Mouse (Mus musculus) retina, embryonic 14.5 days (tissue): ENCODE results near the gene Usp35.

Experiments used
- DNase-seq: peaks from one replicate; pipeline ENCODE4 v3.0.0-alpha.2; 2015; ENCODE audit warnings: low spot score

Usp35 gene

GRCm38 (mm10) chr7:97346111-97346821 lies 14.4 kb upstream of the Usp35 start:
- DNase-seq = no peak

- DNase-seq = no peak
Measured at GRCm38 (mm10) chr7:97345229-97345871, 13.5 kb upstream of the Usp35 start.

GRCm38 (mm10) chr7:97344655-97345054 lies 12.8 kb upstream of the Usp35 start:
- no peak for DNase-seq

- no peak for DNase-seq
Measured at GRCm38 (mm10) chr7:97342961-97343360, 11.1 kb upstream of the Usp35 start.

- DNase-seq = no peak
Measured at GRCm38 (mm10) chr7:97340907-97341849, 9.4 kb upstream of the Usp35 start.

DNA sequence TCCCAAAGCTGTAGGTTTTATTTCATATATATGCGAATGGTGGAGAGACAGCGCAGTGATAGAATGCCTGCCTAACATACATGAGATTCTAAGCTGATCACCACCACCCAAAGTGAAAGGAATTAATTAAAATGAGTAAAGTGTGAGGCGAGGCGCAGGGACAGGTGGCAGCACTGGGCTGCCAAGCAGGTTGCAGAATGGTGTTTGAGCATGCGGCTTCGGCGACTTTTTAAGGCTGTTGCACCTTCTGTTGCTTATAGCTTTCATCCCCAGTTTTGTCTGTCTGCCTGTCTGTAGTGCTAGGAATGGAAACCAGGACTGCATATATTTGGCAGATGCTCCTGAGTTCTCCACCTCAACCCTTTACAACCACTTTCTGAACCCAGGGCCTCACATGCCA lies 7.8 kb upstream of the Usp35 start:
- DNase-seq = no peak

- DNase-seq = no peak
Measured at GRCm38 (mm10) chr7:97338593-97338992, 6.8 kb upstream of the Usp35 start.

GRCm38 (mm10) chr7:97336678-97337077 lies 4.9 kb upstream of the Usp35 start:
- no peak for DNase-seq

DNA sequence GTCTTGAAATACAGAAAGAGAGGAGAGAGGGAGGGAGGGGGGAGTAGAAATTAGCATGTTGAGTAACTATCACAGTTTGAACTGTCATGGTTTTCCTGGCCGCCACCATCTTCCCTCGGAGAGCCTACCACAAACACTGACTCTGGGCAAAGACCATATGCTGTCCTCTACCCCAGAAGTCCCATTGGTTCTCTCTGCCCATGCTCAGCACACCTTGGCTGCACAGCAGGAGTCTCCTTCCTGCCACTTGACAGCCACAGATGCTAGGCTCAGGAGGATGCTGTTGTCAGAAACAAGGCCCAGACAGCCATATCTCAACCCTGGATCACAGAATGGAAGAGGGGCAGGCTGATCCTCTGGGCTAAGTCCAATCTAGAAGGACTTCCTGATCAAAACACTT lies 2.6 kb upstream of the Usp35 start:
- DNase-seq = no peak

DNA sequence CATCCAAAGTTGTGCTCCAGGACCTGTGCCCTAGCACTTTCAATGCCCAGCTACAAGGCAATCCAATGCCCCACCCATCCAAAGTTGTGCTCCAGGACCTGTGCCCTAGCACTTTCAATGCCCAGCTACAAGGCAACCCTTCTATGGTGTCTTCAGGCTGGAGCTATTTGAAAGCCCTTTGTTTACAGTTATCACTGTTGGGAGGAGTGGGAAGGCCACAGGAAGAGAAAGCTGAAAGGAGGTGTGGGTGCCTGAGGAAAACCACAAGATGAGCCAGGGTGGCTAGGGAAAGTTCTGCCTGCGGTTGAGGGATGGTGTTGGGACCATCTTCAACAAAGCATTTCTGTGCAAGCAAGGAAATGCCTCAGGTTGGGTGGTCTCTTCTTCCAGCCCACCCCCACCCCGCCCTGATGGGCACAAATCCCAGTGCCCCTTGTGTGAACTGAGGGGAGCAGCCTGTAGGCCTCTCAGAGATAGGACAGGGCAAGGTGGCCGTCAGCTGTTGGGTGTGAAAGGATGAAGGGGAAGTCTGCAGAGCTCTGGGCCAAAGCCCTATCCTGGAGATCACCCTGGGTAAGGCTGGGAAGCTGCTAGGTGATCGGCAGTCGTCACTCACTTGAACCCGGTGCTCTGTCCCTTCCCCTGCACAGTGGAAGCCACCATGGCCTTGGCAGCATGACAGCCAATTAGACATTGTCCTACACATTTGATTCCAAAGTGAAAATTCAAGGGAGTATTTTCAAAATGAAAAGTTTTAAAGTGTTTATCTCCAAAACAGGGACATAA lies 1.5 kb upstream of the Usp35 start:
- DNase-seq = no peak

GRCm38 (mm10) chr7:97332667-97333041 lies 834 bp upstream of the Usp35 start:
- no peak for DNase-seq

GRCm38 (mm10) chr7:97330931-97331645 lies 732 bp downstream of the Usp35 start:
- no peak for DNase-seq

DNA sequence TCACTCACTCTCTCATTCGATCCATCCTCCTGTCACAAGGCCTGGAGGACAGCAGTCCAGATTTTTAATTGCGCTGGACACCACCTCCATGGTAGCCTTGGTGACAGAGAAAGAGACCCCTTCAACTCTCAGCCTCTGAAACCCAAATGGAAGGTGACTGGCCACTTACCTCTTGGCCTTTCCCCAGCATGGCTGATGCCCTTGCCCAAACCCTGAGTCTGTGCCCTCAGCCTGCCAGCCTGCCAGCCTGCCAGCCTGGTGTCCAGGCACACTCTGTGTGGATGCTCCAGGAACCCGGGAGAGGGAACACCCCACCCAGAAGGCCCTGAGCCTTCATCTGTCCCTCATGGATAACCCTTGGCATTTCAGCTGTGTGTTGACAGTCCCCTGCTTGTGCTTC lies 2.1 kb downstream of the Usp35 start:
- DNase-seq = no peak

DNA sequence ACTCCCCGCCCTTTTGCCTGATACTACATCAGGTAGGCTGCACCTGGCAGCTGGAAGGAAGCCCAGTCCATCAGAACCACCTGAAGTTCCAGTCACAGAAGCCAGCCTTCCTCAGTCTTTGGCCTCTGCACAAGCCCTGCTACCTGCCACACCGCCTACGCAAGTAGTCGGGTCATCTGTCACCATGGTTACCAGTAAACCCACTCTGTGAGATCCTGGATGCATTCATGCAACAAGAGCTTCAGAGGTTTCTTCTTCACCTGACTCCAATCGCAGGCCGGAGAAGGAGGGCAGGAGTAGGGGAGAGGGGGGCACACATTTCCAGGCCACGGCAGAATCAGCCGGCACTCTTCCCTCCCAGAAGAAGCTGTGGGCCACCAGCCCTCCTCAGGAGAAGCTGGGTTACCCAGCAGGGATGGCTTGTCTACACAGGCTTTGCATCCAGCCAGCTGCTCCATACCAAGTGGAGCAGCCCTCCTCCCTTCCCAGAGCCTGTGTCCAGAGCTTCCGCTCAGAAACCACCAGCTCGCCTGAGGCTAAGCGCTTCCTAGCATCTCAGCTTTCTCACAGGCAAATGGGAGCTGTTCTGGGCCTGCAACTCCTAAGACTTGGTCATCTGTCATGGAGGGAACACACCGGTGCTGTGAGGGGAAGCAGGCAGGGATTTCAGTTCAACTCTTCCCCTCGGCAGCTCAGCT lies 2.8 kb downstream of the Usp35 start:
- DNase-seq = no peak

- DNase-seq = no peak
Measured at GRCm38 (mm10) chr7:97327376-97327775, 4.4 kb downstream of the Usp35 start.

DNA sequence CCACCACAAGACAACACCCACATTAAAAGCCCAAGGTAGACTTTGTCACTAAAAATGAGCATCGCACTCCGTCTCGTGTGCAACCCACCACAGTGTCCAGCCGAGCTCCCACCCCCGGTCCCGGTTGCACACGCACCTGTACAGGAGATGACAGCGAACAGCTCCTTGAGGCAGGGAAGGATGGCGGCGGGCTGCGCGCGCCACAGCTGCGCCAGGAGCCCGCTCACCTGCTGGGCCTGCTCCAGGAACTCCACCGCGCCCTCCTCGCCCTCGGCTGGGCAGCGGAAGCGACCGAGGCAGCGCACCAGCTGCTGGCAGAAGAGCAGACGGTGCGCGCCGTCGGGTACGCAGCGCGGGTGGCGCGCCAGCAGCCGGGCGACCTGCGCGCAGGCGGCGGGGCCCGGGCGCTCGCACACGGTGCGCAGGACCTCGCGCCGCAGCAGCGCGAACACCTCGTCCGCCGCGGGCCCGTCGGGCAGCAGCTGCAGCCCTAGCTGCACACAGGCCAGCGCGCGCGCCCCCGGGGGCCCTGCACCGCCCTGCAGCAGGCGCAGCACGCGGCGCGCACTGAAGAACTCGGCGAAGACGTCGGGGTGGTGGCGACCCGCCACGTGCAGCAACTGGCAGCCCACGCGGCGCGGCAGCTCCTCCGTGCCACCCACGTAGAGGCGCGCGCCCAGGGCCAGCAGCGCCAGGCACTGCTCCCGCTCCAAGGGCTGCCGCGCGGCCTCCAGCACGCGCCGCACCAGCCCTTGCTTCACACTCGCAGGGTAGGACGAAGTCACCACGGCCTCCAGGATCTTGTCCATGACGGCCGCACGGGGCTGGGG lies 6.4 kb downstream of the Usp35 start:
- DNase-seq = peak; percentile 35

DNA sequence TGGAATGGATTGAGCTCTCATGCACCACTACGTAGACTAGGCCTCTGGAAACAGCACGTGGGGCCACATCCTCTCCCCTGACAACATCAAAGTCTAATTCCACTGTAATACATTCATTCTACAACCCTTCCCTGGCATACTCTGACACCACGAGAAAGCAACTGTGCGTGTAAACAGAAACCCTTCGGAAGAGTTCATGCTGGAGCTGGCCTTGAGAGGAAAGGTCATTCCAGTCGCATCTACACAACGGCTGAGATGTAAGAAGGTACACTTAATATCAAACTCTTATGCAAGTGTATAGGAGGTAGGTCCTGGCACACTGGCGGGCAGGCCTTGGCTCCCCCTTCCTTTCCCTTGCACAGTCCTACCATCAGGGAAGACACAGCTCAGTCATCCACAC lies 7.5 kb downstream of the Usp35 start:
- no peak for DNase-seq

- DNase-seq = no peak
Measured at GRCm38 (mm10) chr7:97317706-97318105, 14.1 kb downstream of the Usp35 start.

- DNase-seq = no peak
Measured at GRCm38 (mm10) chr7:97315656-97316055, 16.2 kb downstream of the Usp35 start.

- no peak for DNase-seq
Measured at GRCm38 (mm10) chr7:97314646-97315045, 17.2 kb downstream of the Usp35 start.
